Mouse (Mus musculus) limb, embryonic 14.5 days (tissue): ENCODE measurements around the gene Zpbp2. TPM values are rescaled to one million over a fixed set of nuclear protein-coding genes. Genes with fewer than 3 reads are reported as not detected.

Source experiments
- ATAC-seq: fragments of 200-750 bp; cut with Nextera tagmentation; 2 replicates; pipeline ENCODE4 v1.8.0; 2017; ENCODE audit warnings: low read depth, moderate number of reproducible peaks, moderate TSS enrichment; ENCODE audit not compliant: low FRiP score
- DNase-seq: peaks from one replicate; pipeline ENCODE4 v3.0.0-alpha.2; 2015; ENCODE audit warnings: low spot score
- H3K27ac ChIP-seq: fragments of 300-500 bp; sonication (generic); replicated peaks from 2 replicates; pipeline ENCODE4 v1.5.1; 2014; ENCODE audit warnings: low read depth, mild to moderate bottlenecking, low read length, moderate library complexity, mixed read lengths
- H3K27me3 ChIP-seq: fragments of 300-500 bp; sonication (generic); 2 replicates; pipeline ENCODE4 v1.6.1; 2014; ENCODE audit warnings: low read length, mixed read lengths; ENCODE audit not compliant: control insufficient read depth, insufficient read depth
- H3K36me3 ChIP-seq: fragments of 300-500 bp; sonication (generic); 2 replicates; pipeline ENCODE4 v1.6.1; 2014; ENCODE audit warnings: mild to moderate bottlenecking, low read length, moderate library complexity, mixed read lengths; ENCODE audit not compliant: control insufficient read depth, insufficient read depth
- H3K4me1 ChIP-seq: fragments of 300-500 bp; sonication (generic); 2 replicates; pipeline ENCODE4 v1.6.1; 2014; ENCODE audit warnings: antibody characterized with exemption, low read length, mixed read lengths; ENCODE audit not compliant: control insufficient read depth, insufficient read depth
- H3K4me2 ChIP-seq: fragments of 300-500 bp; sonication (generic); replicated peaks from 2 replicates; pipeline ENCODE4 v1.6.1; 2014; ENCODE audit warnings: low read depth, mild to moderate bottlenecking, low read length, moderate library complexity; ENCODE audit not compliant: severe bottlenecking
- H3K4me3 ChIP-seq: fragments of 300-500 bp; sonication (generic); replicated peaks from 2 replicates; pipeline ENCODE4 v1.5.1; 2014; ENCODE audit warnings: low read length
- H3K9ac ChIP-seq: fragments of 300-500 bp; sonication (generic); 2 replicates; pipeline ENCODE4 v1.6.1; 2014; ENCODE audit warnings: mild to moderate bottlenecking, low read depth, low read length, moderate library complexity; ENCODE audit not compliant: severe bottlenecking
- H3K9me3 ChIP-seq: fragments of 300-500 bp; sonication (generic); 2 replicates; pipeline ENCODE4 v1.6.1; 2016; ENCODE audit warnings: low read length; ENCODE audit not compliant: control insufficient read depth
- POLR2A ChIP-seq: fragments of 200-500 bp; IDR thresholded peaks from 2 replicates; pipeline ENCODE4 v1.8.0; 2012; ENCODE audit warnings: inconsistent platforms, mild to moderate bottlenecking, moderate library complexity, borderline replicate concordance; ENCODE audit not compliant: insufficient read depth, insufficient read length; ENCODE audit errors: extremely low read depth
- WGBS: fragments of 180-500 bp; shearing (Covaris S2); extraction: QIAGEN DNeasy Blood & Tissue Kit; methylation state at CpG from one replicate; pipeline ENCODE4 v1.1.7; 2014; 5-methylcytosine and 5-hydroxymethylcytosine counted together
- polyA plus RNA-seq, 2 experiments: library from polyadenylated mRNA; depleted of rRNA in 1 of 2; stranded (reverse) in 1 of 2; unstranded in 1 of 2; fragments of >200 nt; fragmentation: Nextera tagmentation in 1 of 2; extraction: Ambion mirVana in 1 of 2; gene quantifications; 2 replicates each; pipeline versions ENCODE4 v1.2.1 to v1.2.3; 2012 to 2014

Gene Zpbp2
- polyA plus RNA-seq (2012; rRNA removed) (0.43 TPM in 1 of 2 replicates, not detected in the other), polyA plus RNA-seq (2014; fragmentation: Nextera tagmentation; extraction: Ambion mirVana) (0.21 TPM in 1 of 2 replicates, not detected in the other)

DNA sequence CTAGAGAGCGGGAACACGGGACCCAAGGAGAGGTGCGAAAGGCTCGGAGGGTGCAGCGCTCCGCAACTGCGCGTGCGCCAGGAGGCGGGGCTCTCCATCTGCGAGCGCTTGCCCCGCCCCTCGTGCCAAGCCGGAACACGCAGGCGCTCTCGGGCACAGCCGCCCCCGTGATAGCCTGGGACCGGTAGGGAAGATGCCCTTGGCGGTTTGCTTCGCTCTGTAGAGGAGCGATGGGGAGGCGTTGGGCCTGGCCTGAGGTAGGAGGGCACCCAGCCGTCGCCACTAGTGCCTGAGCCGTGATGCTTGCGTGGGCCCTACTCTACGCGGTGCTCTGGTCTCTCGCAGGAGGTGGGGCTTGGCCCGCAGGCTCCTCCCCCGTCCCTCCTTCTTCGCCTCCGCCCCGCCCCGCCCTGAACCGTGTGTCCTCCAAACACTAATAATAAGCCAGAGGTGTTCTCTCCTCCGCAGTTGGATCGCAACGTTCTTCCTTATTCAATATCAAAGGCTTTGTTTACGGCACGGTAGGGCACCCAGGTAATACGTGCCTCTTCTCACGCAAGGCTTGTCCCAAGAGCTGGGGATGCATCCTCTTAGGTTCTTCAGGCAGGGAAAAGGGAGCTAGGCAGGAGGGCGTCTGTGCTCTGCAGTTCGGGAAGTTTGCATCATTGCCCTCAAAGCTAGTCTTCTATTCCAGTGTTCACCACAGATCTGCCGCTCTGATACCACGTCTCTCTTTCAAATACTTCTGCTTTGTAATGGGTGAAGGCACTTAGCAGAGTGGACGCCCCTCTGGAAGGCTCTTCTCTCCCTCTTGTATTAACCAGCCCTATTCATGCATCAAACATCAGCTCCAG is at the start of gene Zpbp2:
Zpbp2 (plus strand) TSS at position 123 of the 854 bp plus-strand sequence.
- Histone ChIP-seq H3K4me2 (peak within 1 kb of the TSS; percentile 75), H3K9ac (peak within 1 kb of the TSS; percentile 57), H3K9me3 (no peaks in the 10 kb centered on the region), H3K36me3 (no peaks in the 10 kb centered on the region), H3K27ac (peak within 1 kb of the TSS; percentile 45; the same call in 1 of the 2 replicates), H3K4me3 (peak within 1 kb of the TSS; percentile 66), H3K4me1 (peaks cover 5% of the 10 kb centered on the region; the same call in 1 of the 2 replicates), H3K27me3 (peaks cover 39% of the 10 kb centered on the region)
- peak; percentile 97 for ATAC-seq
- TF ChIP-seq POLR2A = 0 out of 2 replicates have a peak, but pooled peaks have one; percentile 48
- peak; percentile 90 for DNase-seq
- WGBS = under 1% methylated on average over 46 of the region's 51 CpGs

DNA sequence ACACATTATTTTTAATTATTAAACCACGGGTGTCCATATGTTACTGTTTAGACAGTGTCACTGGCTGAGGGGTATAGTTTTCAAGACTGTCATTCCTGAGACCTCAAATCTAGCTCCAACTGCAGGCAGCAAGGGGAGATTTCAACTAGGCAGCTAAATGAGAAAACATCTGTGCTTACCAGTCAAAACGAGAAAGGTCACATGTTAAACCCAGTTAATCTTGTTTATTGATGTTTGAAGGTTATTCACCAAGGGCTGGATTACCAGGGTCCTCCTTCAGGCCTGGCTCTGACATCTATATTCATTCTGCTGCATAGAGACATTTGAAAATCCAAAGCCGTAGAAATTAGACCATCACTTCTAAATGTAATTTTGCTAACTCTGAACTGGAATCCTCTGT is 46.0 kb upstream of the Zpbp2 start:
- no peaks in the 10 kb centered on the region for H3K9me3 ChIP-seq
- DNase-seq (no peak), ATAC-seq (no peak)
- no peak for TF ChIP-seq POLR2A
- H3K27ac ChIP-seq = no peak overlapping the region
- no peaks in the 10 kb centered on the region for H3K4me1 ChIP-seq
- H3K27me3 ChIP-seq = no peaks in the 10 kb centered on the region
- H3K4me3 ChIP-seq = no peak overlapping the region
- WGBS = 46% methylated on average over 3 of the region's 3 CpGs
- H3K4me2 ChIP-seq = no peak overlapping the region
- H3K36me3 ChIP-seq = no peaks in the 10 kb centered on the region
- H3K9ac ChIP-seq = no peak overlapping the region

DNA sequence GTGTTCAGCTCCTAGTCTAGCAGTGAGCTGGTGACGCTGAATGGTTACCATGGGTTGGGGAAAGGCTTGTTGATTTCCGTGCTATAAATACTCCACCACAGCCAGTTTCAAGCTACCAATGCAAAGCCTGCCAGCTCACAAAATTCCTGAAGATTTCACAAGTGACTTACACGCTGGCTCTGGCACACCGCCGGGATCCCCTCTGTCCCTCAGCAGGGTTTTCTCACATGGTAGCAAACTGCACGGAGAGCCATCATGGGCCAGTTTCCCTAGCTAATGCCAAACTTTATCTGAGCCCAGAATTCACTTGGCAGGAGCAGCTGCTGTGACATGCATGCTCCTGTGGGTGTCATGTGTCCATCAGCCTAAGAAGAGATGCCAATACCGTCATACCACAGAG is 41.5 kb upstream of the Zpbp2 start:
- Histone ChIP-seq H3K4me3 (no peak overlapping the region), H3K36me3 (no peaks in the 10 kb centered on the region), H3K4me2 (no peak overlapping the region), H3K4me1 (no peaks in the 10 kb centered on the region), H3K27ac (no peak overlapping the region), H3K9me3 (no peaks in the 10 kb centered on the region), H3K9ac (no peak overlapping the region), H3K27me3 (no peaks in the 10 kb centered on the region)
- 75% methylated on average over 7 of the region's 7 CpGs for WGBS
- ATAC-seq (no peak), DNase-seq (peak; percentile 9)
- no peak for TF ChIP-seq POLR2A

DNA sequence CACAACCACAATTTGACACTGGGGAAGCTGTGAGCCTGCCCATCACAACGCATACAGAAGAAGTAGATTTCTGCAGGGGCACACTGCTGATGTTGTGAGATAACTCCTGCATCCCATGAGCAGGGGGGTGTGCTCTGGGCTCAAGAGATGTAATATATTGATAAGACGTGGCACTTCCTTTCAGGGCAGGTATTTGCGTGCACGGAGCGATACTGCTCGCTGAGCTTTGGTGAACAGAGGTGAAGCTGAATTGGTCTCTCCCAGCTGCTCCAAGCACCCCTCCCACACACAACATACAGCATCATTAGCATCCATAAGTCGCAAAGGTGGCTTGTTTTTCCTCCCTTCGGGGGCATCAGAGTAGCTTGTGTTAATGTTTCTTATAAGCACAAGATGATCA is 40.8 kb upstream of the Zpbp2 start:
- DNase-seq = no peak
- ATAC-seq = no peak
- no peak for TF ChIP-seq POLR2A
- no peak overlapping the region for H3K27ac ChIP-seq
- H3K4me1 ChIP-seq = no peaks in the 10 kb centered on the region
- WGBS = 87% methylated on average over 8 of the region's 8 CpGs
- H3K36me3 ChIP-seq = no peaks in the 10 kb centered on the region
- H3K27me3 ChIP-seq = no peaks in the 10 kb centered on the region
- H3K4me2 ChIP-seq = no peak overlapping the region
- no peak overlapping the region for H3K4me3 ChIP-seq
- no peak overlapping the region for H3K9ac ChIP-seq
- H3K9me3 ChIP-seq = no peaks in the 10 kb centered on the region

DNA sequence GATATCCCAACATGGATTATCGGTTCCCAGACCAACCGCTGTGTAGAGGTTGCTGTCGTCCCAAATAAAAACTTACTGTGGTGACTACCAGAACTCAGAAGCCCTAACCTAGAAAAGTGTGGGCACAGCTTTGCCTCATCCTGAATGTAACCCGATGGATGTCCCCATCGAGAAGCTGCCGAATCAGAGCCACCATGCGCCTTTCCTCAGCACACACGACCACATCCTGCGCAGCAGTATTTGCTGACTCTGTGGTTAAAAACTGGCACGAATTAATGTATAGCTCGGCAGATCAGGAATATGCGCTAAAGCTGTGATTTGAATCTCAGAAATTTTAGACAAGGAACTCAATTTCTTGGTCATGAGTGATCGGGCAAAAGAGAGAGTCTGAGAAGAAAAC is 38.0 kb upstream of the Zpbp2 start:
- Histone ChIP-seq H3K4me3 (no peak overlapping the region), H3K27ac (no peak overlapping the region), H3K27me3 (no peaks in the 10 kb centered on the region), H3K4me1 (no peaks in the 10 kb centered on the region), H3K9ac (no peak overlapping the region), H3K36me3 (no peaks in the 10 kb centered on the region), H3K4me2 (no peak overlapping the region), H3K9me3 (no peaks in the 10 kb centered on the region)
- TF ChIP-seq POLR2A = no peak
- no peak for DNase-seq
- no peak for ATAC-seq
- 91% methylated on average over 13 of the region's 13 CpGs for WGBS
